Mouse (Mus musculus) frontal cortex, postnatal 10 days (tissue): ENCODE measurements around the gene Dcpp3.
"Not testable (repeated sequence)": the region's sequence is repeated elsewhere in the genome, so short reads cannot be mapped to it uniquely, and the experiment has no call there.

ENCODE experiments used
- DNase-seq, 2 experiments: peaks; one replicate each; pipeline ENCODE4 v3.0.0; 2022; ENCODE audit warnings: low spot score in 2 of 2, mixed read lengths in 1 of 2

Dcpp3 gene

GRCm38 (mm10) chr17:23917158-23917557 lies at the start of gene Dcpp3:
Gene Dcpp3 (plus strand): TSS chr17:23917458.
- not testable (repeated sequence) for DNase-seq

GRCm38 (mm10) chr17:23867756-23868155 lies 49.5 kb upstream of the Dcpp3 start, which contains the start of gene Prss21:
Gene Prss21 (plus strand): TSS chr17:23868056.
- DNase-seq, result no peak

GRCm38 (mm10) chr17:23868513-23868912 lies 48.7 kb upstream of the Dcpp3 start:
- DNase-seq, result no peak

GRCm38 (mm10) chr17:23873884-23874856 lies 43.1 kb upstream of the Dcpp3 start:
- peak in 1 of 2 experiments; percentile 24 for DNase-seq

GRCm38 (mm10) chr17:23876741-23877140 lies 40.5 kb upstream of the Dcpp3 start:
- DNase-seq, result peak in 1 of 2 experiments; percentile 20

- no peak for DNase-seq
These were observed 40.1 kb upstream of the Dcpp3 start for GRCm38 (mm10) chr17:23877166-23877565.

- not testable (repeated sequence) for DNase-seq
These were observed 36.7 kb upstream of the Dcpp3 start, which contains the start of the genes Dcpp1 and Dcpp2 for GRCm38 (mm10) chr17:23880576-23880975. Gene Dcpp1 (plus strand): TSS chr17:23880876. Gene Dcpp2 (plus strand): TSS chr17:23880880.

GRCm38 (mm10) chr17:23924531-23925007 lies 7.3 kb downstream of the Dcpp3 start:
- peak; percentile 85 to 91 for DNase-seq

GRCm38 (mm10) chr17:23925090-23925493 lies 7.8 kb downstream of the Dcpp3 start:
- DNase-seq, result peak; percentile 46 to 74

GRCm38 (mm10) chr17:23931157-23931556 lies 13.9 kb downstream of the Dcpp3 start:
- no peak for DNase-seq

- no peak for DNase-seq
These were observed 24.1 kb downstream of the Dcpp3 start, which contains the start of gene Sbp for GRCm38 (mm10) chr17:23941372-23941771. Gene Sbp (plus strand): TSS chr17:23941672.

- DNase-seq, result not testable (repeated sequence)
These were observed 30.2 kb downstream of the Dcpp3 start for GRCm38 (mm10) chr17:23947486-23947885.

GRCm38 (mm10) chr17:23949068-23949467 lies 31.8 kb downstream of the Dcpp3 start:
- DNase-seq, result no peak

GRCm38 (mm10) chr17:23950828-23951227 lies 33.6 kb downstream of the Dcpp3 start:
- DNase-seq, result not testable (repeated sequence)

- no peak for DNase-seq
These were observed 37.9 kb downstream of the Dcpp3 start, which contains the start of gene Sbpl for GRCm38 (mm10) chr17:23955174-23955573. Gene Sbpl (minus strand): TSS chr17:23955274.

GRCm38 (mm10) chr17:23960084-23960738 lies 43.0 kb downstream of the Dcpp3 start:
- DNase-seq, result peak; percentile 57 to 82

- no peak for DNase-seq
These were observed 44.4 kb downstream of the Dcpp3 start for GRCm38 (mm10) chr17:23961573-23962122.

GRCm38 (mm10) chr17:23965805-23966425 lies 48.7 kb downstream of the Dcpp3 start:
- no peak for DNase-seq

GRCm38 (mm10) chr17:23966658-23967401 lies 49.6 kb downstream of the Dcpp3 start:
- no peak for DNase-seq

- DNase-seq, result no peak
These were observed 51.5 kb downstream of the Dcpp3 start for GRCm38 (mm10) chr17:23968780-23969179.
